Mouse (Mus musculus) limb, embryonic 11.5 days (tissue): ENCODE results near the gene Rpap3. TPM values are rescaled to one million over a fixed set of nuclear protein-coding genes. Genes with fewer than 3 reads are reported as not detected.

ENCODE experiments used
- ATAC-seq: fragments of 200-750 bp; cut with Nextera tagmentation; 2 replicates; pipeline ENCODE4 v1.8.0; 2017; ENCODE audit warnings: low read depth; ENCODE audit not compliant: insufficient number of reproducible peaks, low FRiP score, low TSS enrichment
- DNase-seq: peaks from one replicate; pipeline ENCODE4 v3.0.0-alpha.2; 2015; ENCODE audit warnings: low spot score
- H3K27ac ChIP-seq: fragments of 300-500 bp; sonication (generic); replicated peaks from 2 replicates; pipeline ENCODE4 v1.5.1; 2014; ENCODE audit warnings: low read depth, mild to moderate bottlenecking, low read length
- H3K27me3 ChIP-seq: fragments of 300-500 bp; sonication (generic); 2 replicates; pipeline ENCODE4 v1.6.1; 2014; ENCODE audit warnings: mild to moderate bottlenecking, low read length, mixed read lengths; ENCODE audit not compliant: control insufficient read depth, insufficient read depth
- H3K36me3 ChIP-seq: fragments of 300-500 bp; sonication (generic); 2 replicates; pipeline ENCODE4 v1.6.1; 2014; ENCODE audit warnings: mild to moderate bottlenecking, low read length, moderate library complexity, mixed read lengths; ENCODE audit not compliant: control insufficient read depth, insufficient read depth
- H3K4me1 ChIP-seq: fragments of 300-500 bp; sonication (generic); 2 replicates; pipeline ENCODE4 v1.6.1; 2014; ENCODE audit warnings: low read length, mixed read lengths; ENCODE audit not compliant: control insufficient read depth, insufficient read depth
- H3K4me2 ChIP-seq: fragments of 300-500 bp; sonication (generic); 2 replicates; pipeline ENCODE4 v1.6.1; 2014; ENCODE audit warnings: low read depth, mild to moderate bottlenecking, moderate library complexity; ENCODE audit not compliant: severe bottlenecking
- H3K4me3 ChIP-seq: fragments of 300-500 bp; sonication (generic); 2 replicates; pipeline ENCODE4 v1.5.1; 2014; ENCODE audit warnings: low read depth, low read length
- H3K9ac ChIP-seq: fragments of 300-500 bp; sonication (generic); 2 replicates; pipeline ENCODE4 v1.6.1; 2014; ENCODE audit warnings: mild to moderate bottlenecking, low read length
- H3K9me3 ChIP-seq: fragments of 300-500 bp; sonication (generic); 2 replicates; pipeline ENCODE4 v1.6.1; 2016; ENCODE audit warnings: low read length; ENCODE audit not compliant: control insufficient read depth
- WGBS: fragments of 180-500 bp; shearing (Covaris S2); extraction: QIAGEN DNeasy Blood & Tissue Kit; methylation state at CpG from one replicate; pipeline ENCODE4 v1.1.7; 2014; 5-methylcytosine and 5-hydroxymethylcytosine counted together
- polyA plus RNA-seq: library from polyadenylated mRNA; unstranded; fragments of >200 nt; fragmentation: Nextera tagmentation; extraction: Ambion mirVana; gene quantifications from 2 replicates; pipeline ENCODE4 v1.2.1, GENCODE M21; 2014

Gene Rpap3
- polyA plus RNA-seq, 1 experiment from 2014 or later = 50.0 TPM

DNA sequence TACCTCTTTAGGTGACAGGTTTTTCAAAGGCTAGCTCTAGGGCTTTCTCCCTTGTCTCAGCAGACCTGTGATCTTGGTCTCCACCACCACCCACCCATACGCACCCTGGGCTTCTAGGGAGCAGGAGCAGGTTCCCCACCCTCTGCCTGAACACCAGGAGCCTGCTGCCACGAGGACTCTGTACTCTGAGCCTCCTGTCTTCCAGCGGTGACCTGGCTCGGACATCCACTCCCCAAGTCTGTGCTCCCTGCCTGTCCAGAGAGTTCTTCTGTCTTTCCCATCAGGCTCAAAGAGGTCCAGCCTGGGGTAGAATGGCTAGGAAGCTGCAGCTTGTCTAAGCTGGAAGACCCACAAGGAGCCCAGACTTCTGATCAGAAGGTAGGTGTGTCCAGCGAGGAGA lies 37.6 kb upstream of the Rpap3 start:
- no peak overlapping the region for H3K9ac ChIP-seq
- no peak overlapping the region for H3K4me3 ChIP-seq
- no peaks in the 10 kb centered on the region for H3K9me3 ChIP-seq
- DNase-seq (no peak), ATAC-seq (no peak)
- no peak overlapping the region for H3K4me2 ChIP-seq
- no peaks in the 10 kb centered on the region; the same call in 1 of the 2 replicates for H3K4me1 ChIP-seq
- WGBS = 81% methylated on average over 5 of the region's 5 CpGs
- peaks cover 2% of the 10 kb centered on the region; the same call in 1 of the 2 replicates for H3K36me3 ChIP-seq
- H3K27me3 ChIP-seq = no peaks in the 10 kb centered on the region
- no peak overlapping the region for H3K27ac ChIP-seq

DNA sequence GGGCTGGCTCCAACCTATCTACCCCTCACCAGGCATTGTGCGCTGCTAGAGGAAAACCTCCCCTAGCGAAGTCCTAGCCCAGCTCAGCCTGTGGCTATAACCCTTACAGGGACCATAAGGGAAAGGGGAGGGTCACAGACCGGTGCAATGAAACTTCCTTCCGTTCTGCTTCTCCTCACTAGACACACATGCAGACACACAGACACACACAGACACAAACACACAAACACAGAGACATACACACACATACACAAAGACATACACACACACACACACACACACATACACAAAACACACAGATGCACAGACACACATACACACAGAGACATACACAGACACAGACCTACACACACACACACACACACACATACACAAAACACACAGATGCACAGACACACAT lies 37.0 kb upstream of the Rpap3 start:
- no peaks in the 10 kb centered on the region for H3K27me3 ChIP-seq
- no peak overlapping the region for H3K4me2 ChIP-seq
- DNase-seq (no peak), ATAC-seq (no peak)
- H3K36me3 ChIP-seq = peaks cover 2% of the 10 kb centered on the region; the same call in 1 of the 2 replicates
- H3K9ac ChIP-seq = no peak overlapping the region
- no peaks in the 10 kb centered on the region for H3K9me3 ChIP-seq
- H3K4me3 ChIP-seq = no peak overlapping the region
- 51% methylated on average over 4 of the region's 4 CpGs for WGBS
- no peak overlapping the region for H3K27ac ChIP-seq
- H3K4me1 ChIP-seq = no peaks in the 10 kb centered on the region; the same call in 1 of the 2 replicates

DNA sequence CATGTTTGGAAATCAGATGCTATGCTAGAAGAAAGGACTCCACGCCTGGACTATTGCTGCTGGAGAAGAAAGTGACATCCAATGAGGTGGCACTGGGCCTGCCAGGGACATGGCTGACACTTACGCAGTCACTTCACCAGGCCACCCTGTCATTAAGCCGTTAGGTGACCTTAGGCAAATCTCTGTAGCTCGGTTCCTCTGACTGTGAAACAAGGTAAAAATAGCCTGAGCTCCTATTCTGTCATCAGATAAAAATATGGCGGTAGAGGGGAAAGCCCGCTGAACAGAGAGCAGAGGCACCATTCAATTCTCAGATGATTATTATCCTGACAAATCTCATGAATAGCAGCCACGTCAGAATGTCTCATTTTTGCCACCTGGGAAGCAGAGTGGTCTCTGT lies 36.4 kb upstream of the Rpap3 start:
- ATAC-seq (no peak), DNase-seq (no peak)
- Histone ChIP-seq H3K27me3 (no peaks in the 10 kb centered on the region), H3K4me3 (no peak overlapping the region), H3K4me2 (no peak overlapping the region), H3K9me3 (no peaks in the 10 kb centered on the region), H3K9ac (no peak overlapping the region), H3K4me1 (no peaks in the 10 kb centered on the region; the same call in 1 of the 2 replicates), H3K36me3 (peaks cover 2% of the 10 kb centered on the region; the same call in 1 of the 2 replicates), H3K27ac (no peak overlapping the region)
- 62% methylated on average over 7 of the region's 7 CpGs for WGBS

DNA sequence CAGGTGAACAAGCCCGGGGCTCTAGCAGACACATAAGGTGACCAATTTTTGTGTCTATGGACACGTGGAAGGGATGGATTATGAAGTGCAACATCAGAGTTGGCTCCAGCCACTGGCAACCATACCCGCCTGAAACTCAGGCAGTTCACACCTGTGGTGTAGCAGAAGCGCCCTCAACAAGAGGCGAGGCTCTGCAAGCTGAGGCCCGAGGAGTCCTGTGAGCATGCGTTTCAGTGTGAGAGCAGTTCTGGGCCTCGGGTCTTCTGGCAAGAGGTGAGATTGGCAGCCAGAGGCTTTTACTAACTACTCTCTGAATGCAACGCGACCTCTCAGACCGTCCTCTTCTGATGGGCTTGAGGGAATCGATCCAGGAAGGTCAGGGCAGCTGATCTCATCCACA lies 36.0 kb upstream of the Rpap3 start:
- Histone ChIP-seq H3K27me3 (no peaks in the 10 kb centered on the region), H3K4me1 (no peaks in the 10 kb centered on the region; the same call in 1 of the 2 replicates), H3K36me3 (no peaks in the 10 kb centered on the region), H3K9ac (no peak overlapping the region), H3K4me3 (no peak overlapping the region), H3K9me3 (no peaks in the 10 kb centered on the region), H3K27ac (no peak overlapping the region), H3K4me2 (no peak overlapping the region)
- ATAC-seq (no peak), DNase-seq (no peak)
- WGBS = 74% methylated on average over 12 of the region's 12 CpGs

DNA sequence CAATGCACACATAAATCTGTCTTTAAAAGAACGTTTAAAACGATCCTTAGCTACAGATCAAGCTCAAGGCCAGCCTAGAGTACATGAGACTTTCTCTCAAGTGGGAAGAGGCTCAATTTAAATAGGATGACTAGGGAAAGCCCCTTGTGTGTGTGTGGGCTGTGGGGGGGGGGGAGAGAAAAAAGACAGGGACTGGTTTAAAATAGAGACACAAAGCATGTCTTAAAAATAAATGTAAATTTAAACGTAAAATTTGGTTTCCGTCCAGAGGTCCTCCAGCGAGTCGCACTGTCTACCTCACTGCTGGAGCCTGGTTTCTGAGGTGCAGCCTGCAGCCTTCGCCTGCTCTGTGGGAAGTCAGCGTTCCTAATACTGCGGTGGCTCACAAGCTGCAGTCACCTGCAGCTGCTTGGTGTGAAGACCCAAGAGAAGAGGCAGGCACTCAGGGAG lies 34.7 kb upstream of the Rpap3 start:
- Histone ChIP-seq H3K9ac (no peak overlapping the region), H3K36me3 (no peaks in the 10 kb centered on the region), H3K4me1 (no peaks in the 10 kb centered on the region; the same call in 1 of the 2 replicates), H3K9me3 (no peaks in the 10 kb centered on the region), H3K27me3 (no peaks in the 10 kb centered on the region), H3K4me2 (no peak overlapping the region), H3K4me3 (no peak overlapping the region), H3K27ac (no peak overlapping the region)
- no peak for DNase-seq
- ATAC-seq = no peak
- 80% methylated on average over 9 of the region's 9 CpGs for WGBS

DNA sequence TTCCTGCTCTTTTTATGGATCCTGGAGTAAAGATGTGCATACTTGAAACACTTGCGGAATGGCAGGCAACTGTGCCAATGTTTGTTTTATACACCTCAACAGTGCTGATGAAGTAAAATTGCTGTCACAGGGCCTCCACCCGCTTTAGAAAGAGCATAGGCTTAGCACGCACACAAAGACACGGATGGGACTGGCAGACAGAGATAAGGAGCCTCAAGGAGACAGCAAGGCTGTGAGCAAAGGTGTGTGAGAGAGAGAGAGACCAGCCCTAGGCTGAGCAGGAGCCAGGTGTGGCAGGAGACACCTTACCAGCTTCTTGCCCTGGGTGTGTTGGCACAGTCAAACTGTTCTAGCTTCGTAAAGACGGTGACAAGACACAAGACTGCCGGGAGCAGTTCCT lies 33.3 kb upstream of the Rpap3 start:
- Histone ChIP-seq H3K9ac (no peak overlapping the region), H3K27ac (no peak overlapping the region), H3K4me3 (no peak overlapping the region), H3K36me3 (no peaks in the 10 kb centered on the region), H3K4me2 (no peak overlapping the region), H3K27me3 (no peaks in the 10 kb centered on the region), H3K4me1 (no peaks in the 10 kb centered on the region), H3K9me3 (no peaks in the 10 kb centered on the region)
- no peak for ATAC-seq
- 92% methylated on average over 7 of the region's 7 CpGs for WGBS
- no peak for DNase-seq

DNA sequence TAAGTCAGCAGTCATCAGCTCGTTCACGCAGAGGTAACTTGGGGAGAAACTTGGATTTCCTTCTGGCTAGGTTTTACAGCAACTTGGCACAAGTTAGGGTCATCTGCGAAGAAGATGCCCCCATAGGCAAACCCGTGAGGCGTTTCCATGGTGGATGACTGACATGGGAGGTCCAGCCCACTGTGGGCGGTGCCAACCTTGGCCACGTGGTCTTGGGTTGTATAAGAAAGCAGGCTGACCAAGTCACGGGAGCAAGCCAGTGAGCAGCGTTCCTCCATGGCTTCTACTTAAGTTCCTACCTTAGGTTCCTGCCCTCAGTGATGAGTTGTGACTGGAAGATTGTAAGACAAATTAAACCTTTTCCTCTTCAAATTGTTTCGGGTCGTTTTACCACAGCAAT lies 26.4 kb upstream of the Rpap3 start:
- 95% methylated on average over 11 of the region's 11 CpGs for WGBS

DNA sequence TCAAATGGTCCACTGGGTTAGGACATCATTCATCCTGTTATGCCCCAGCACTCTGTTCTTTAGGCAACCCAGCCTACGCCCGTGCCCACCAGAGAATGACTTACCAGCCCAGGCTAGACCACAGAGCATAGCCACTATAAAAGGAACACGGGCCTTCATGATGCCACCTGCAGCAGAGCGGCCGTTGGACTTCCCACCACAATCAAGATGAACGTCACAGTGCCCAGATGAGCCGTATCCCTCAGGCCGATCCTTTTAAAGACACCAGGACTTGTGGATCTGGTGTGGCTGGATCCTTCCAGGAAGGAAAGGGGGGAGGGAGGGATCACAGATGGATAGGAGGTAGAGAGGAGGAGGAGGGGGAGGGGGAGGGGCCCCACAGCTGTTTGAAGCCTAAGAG lies 25.5 kb upstream of the Rpap3 start, which contains the start of gene Endou:
Endou (minus strand) TSS at position 229 of the 400 bp plus-strand sequence.
- no peak within 1 kb of the TSS for H3K4me2 ChIP-seq
- ATAC-seq = no peak
- no peaks in the 10 kb centered on the region for H3K9me3 ChIP-seq
- no peak within 1 kb of the TSS for H3K4me3 ChIP-seq
- no peaks in the 10 kb centered on the region for H3K4me1 ChIP-seq
- DNase-seq = no peak
- no peaks in the 10 kb centered on the region for H3K36me3 ChIP-seq
- H3K27me3 ChIP-seq = no peaks in the 10 kb centered on the region
- H3K27ac ChIP-seq = no peak within 1 kb of the TSS
- H3K9ac ChIP-seq = no peak within 1 kb of the TSS
- 88% methylated on average over 8 of the region's 8 CpGs for WGBS

More for the DNA sequence above, 26.4 kb upstream of the Rpap3 start:
- DNase-seq (no peak), ATAC-seq (no peak)
- H3K4me1 ChIP-seq = no peaks in the 10 kb centered on the region
- no peak overlapping the region for H3K4me3 ChIP-seq
- no peaks in the 10 kb centered on the region for H3K36me3 ChIP-seq
- no peaks in the 10 kb centered on the region for H3K27me3 ChIP-seq
- no peaks in the 10 kb centered on the region for H3K9me3 ChIP-seq
- no peak overlapping the region for H3K27ac ChIP-seq
- H3K9ac ChIP-seq = no peak overlapping the region
- no peak overlapping the region for H3K4me2 ChIP-seq

DNA sequence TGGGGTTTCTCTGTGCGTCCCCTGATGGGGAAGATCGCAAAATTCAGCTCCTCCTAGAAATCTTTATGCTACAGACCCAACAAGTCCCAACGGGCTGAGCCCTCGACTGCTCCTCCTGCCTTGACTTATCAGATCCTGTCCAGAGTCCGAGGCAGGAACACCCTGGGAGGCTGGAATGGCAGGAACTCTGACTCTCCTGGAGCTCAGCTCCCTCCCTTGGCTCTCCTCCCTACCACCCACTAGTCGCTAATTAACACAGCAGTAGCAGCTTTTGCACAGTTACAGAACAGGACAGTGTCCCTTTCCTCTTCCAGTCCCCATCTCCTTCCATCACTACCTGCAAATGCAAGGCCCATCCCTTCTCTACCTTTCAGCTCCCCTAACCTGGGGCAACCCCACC lies 24.7 kb upstream of the Rpap3 start:
- ATAC-seq = no peak
- no peaks in the 10 kb centered on the region for H3K9me3 ChIP-seq
- no peaks in the 10 kb centered on the region for H3K36me3 ChIP-seq
- H3K4me2 ChIP-seq = no peak overlapping the region
- 59% methylated on average over 6 of the region's 6 CpGs for WGBS
- no peak overlapping the region for H3K9ac ChIP-seq
- H3K4me3 ChIP-seq = no peak overlapping the region
- no peak overlapping the region for H3K27ac ChIP-seq
- H3K27me3 ChIP-seq = no peaks in the 10 kb centered on the region
- no peaks in the 10 kb centered on the region for H3K4me1 ChIP-seq
- no peak for DNase-seq
